Mouse (Mus musculus): ENCODE measurements around the gene Klf17. TPM values are rescaled to one million over a fixed set of nuclear protein-coding genes. Genes with fewer than 3 reads are reported as not detected.

The Klf17 gene
- total and polyA plus RNA-seq, 3 experiments, result not detected

DNA sequence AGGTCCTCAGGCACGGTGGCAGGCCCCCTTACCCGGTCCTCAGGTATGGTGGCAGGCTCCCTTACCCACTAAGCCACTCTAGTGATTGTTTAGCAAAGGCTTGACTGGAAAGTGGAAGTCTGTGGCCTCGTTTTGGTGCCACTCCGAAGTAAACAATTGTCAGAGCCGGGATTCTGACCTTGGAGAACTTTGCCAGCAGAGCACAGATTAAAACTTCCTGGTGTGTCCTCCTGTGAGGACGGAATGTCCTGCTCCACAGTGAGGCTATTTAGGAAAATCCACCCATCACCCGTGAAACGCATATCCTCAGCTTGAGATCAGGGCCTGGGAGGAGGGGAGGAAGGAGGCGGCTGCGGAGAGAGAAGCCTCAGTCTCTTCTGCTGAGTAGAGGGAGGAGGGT, 22.9 kb upstream of the Klf17 start:
- Histone ChIP-seq H3K36me3 (ENCODE audit: control insufficient read depth in 1 of 2, insufficient read depth in 2 of 2, low read length in 2 of 2) (no peaks in the 10 kb centered on the region; a peak in 1 of 4 replicates), H3K9me3 (replicated peaks; ENCODE audit: insufficient read depth, low read length) (no peaks in the 10 kb centered on the region), H3K27ac (ENCODE audit: control insufficient read depth, low read depth, low read length) (no peak overlapping the region), H3K4me3 (ENCODE audit: control insufficient read depth in 1 of 2, insufficient read depth in 1 of 2, low read depth in 2 of 2, low read length in 2 of 2) (no peak overlapping the region), H3K79me2 (ENCODE audit: control insufficient read depth, insufficient read depth, low read length, poor library complexity) (no peaks in the 10 kb centered on the region), H3K4me1 (ENCODE audit: control insufficient read depth in 1 of 2, insufficient read depth in 2 of 2, low read length in 2 of 2) (peaks cover 0 to 5% of the 10 kb centered on the region in 2 experiments; a peak in 1 of 4 replicates), H3K9ac (ENCODE audit: control insufficient read depth, low read depth, low read length, poor library complexity, severe bottlenecking) (no peak overlapping the region), H3K27me3 (ENCODE audit: control insufficient read depth in 1 of 2, insufficient read depth in 2 of 2, low read length in 2 of 2) (no peaks in the 10 kb centered on the region)
- TF ChIP-seq JUND (IDR thresholded peaks at IDR 0.05; ENCODE audit: low read depth, low read length), result no peak
- no peak for TF ChIP-seq CTCF (IDR thresholded peaks at IDR 0.05 in 2 of 3, conservative IDR thresholded peaks at IDR 0.05 in 1 of 3; ENCODE audit: control insufficient read depth in 1 of 3, insufficient read depth in 1 of 3, low read depth in 2 of 3, low read length in 3 of 3, poor library complexity in 1 of 3, severe bottlenecking in 1 of 3)
- TF ChIP-seq MYC (IDR thresholded peaks at IDR 0.05; ENCODE audit: low read depth, low read length), result no peak
- DNase-seq (ENCODE audit: low read depth, low spot score), result no peak

DNA sequence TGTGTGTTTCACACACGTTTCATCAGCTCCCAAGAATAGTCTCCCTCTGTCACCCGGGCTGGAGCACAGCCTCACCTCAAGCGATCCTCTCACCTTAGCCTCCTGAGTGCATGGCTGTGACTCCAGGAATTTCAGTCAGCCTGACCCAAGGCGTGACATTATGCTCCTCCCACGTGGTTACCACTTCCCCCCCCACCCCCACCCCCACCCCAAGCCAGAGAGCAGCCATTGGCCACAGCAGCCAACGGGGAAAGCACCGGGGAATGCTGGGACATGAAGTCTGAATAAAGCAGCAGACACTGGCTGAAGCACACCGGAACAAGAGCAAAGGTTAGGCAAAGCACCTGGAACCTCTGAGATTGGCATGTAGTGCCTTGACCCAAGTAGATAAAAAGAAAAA, 21.5 kb upstream of the Klf17 start:
- Histone ChIP-seq H3K9ac (ENCODE audit: control insufficient read depth, low read depth, low read length, poor library complexity, severe bottlenecking) (peak overlapping the region; percentile 62), H3K4me1 (ENCODE audit: control insufficient read depth in 1 of 2, insufficient read depth in 2 of 2, low read length in 2 of 2) (peaks cover 0 to 5% of the 10 kb centered on the region in 2 experiments; a peak in 1 of 4 replicates), H3K4me3 (ENCODE audit: control insufficient read depth in 1 of 2, insufficient read depth in 1 of 2, low read depth in 2 of 2, low read length in 2 of 2) (peak overlapping the region; percentile 59 to 65), H3K79me2 (ENCODE audit: control insufficient read depth, insufficient read depth, low read length, poor library complexity) (no peaks in the 10 kb centered on the region), H3K9me3 (replicated peaks; ENCODE audit: insufficient read depth, low read length) (no peaks in the 10 kb centered on the region), H3K27ac (ENCODE audit: control insufficient read depth, low read depth, low read length) (no peak overlapping the region), H3K36me3 (ENCODE audit: control insufficient read depth in 1 of 2, insufficient read depth in 2 of 2, low read length in 2 of 2) (no peaks in the 10 kb centered on the region; a peak in 1 of 4 replicates), H3K27me3 (ENCODE audit: control insufficient read depth in 1 of 2, insufficient read depth in 2 of 2, low read length in 2 of 2) (no peaks in the 10 kb centered on the region)
- TF ChIP-seq KAT2A (conservative IDR thresholded peaks at IDR 0.05; ENCODE audit: low read depth, low read length) (no peak; the same call in 1 of the 2 replicates), POLR2A (IDR thresholded peaks at IDR 0.05; ENCODE audit: control insufficient read depth in 1 of 2, insufficient read depth in 1 of 2, low read depth in 1 of 2, low read length in 2 of 2, poor library complexity in 1 of 2) (0 out of 4 replicates have a peak, but pooled peaks of 1 of the 2 experiments have one; percentile 36), E2F4 (IDR thresholded peaks at IDR 0.05; ENCODE audit: borderline replicate concordance, low read depth, low read length) (no peak), TAL1 (IDR thresholded peaks at IDR 0.05; ENCODE audit: low read length) (no peak), CHD2 (IDR thresholded peaks at IDR 0.05; ENCODE audit: low read length) (no peak), MYB (IDR thresholded peaks at IDR 0.05; ENCODE audit: low read depth, low read length) (no peak), MXI1 (IDR thresholded peaks at IDR 0.05; ENCODE audit: low read depth, low read length) (peak; percentile 56; the same call in 1 of the 2 replicates), HCFC1 (IDR thresholded peaks at IDR 0.05; ENCODE audit: low read depth, low read length) (peak; percentile 82), MAX (IDR thresholded peaks at IDR 0.05; ENCODE audit: low read length) (0 out of 2 replicates have a peak, but pooled peaks have one; percentile 33)
- DNase-seq (ENCODE audit: low read depth, low spot score), result peak; percentile 77

DNA sequence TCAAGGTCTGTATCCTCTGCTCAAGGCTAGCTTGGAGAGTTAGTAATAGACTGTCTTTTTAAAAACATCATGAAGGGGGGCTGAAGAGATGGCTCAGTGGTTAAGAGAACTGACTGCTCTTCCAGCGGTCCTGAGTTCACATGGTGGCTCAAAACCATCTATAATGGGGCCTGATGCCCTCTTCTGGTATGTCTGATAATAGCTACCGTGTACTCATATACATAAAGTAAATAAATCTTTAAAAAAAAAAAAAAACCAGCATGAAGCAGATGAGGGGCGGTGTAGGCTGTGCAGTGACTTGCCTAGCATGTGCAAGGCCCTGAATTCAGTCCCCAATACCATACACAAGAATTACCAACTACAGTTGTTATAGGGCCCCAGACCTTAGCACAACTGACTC, 17.5 kb upstream of the Klf17 start:
- DNase-seq (ENCODE audit: low read depth, low spot score), result no peak
- peak; percentile 52; the same call in 1 of the 2 replicates for TF ChIP-seq ZNF384 (IDR thresholded peaks at IDR 0.05; ENCODE audit: low read depth, low read length)
- TF ChIP-seq MXI1 (IDR thresholded peaks at IDR 0.05; ENCODE audit: low read depth, low read length), result no peak
- Histone ChIP-seq H3K79me2 (ENCODE audit: control insufficient read depth, insufficient read depth, low read length, poor library complexity) (no peaks in the 10 kb centered on the region), H3K9ac (ENCODE audit: control insufficient read depth, low read depth, low read length, poor library complexity, severe bottlenecking) (no peak overlapping the region), H3K4me3 (ENCODE audit: control insufficient read depth in 1 of 2, insufficient read depth in 1 of 2, low read depth in 2 of 2, low read length in 2 of 2) (no peak overlapping the region), H3K36me3 (ENCODE audit: control insufficient read depth in 1 of 2, insufficient read depth in 2 of 2, low read length in 2 of 2) (no peaks in the 10 kb centered on the region; a peak in 1 of 4 replicates), H3K27me3 (ENCODE audit: control insufficient read depth in 1 of 2, insufficient read depth in 2 of 2, low read length in 2 of 2) (peaks cover 0 to 1% of the 10 kb centered on the region in 2 experiments; a peak in 2 of 4 replicates), H3K9me3 (replicated peaks; ENCODE audit: insufficient read depth, low read length) (no peaks in the 10 kb centered on the region), H3K4me1 (ENCODE audit: control insufficient read depth in 1 of 2, insufficient read depth in 2 of 2, low read length in 2 of 2) (peaks cover 0 to 5% of the 10 kb centered on the region in 2 experiments; a peak in 1 of 4 replicates), H3K27ac (ENCODE audit: control insufficient read depth, low read depth, low read length) (no peak overlapping the region)
